Mouse (Mus musculus) lung, embryonic 14.5 days (tissue): ENCODE results near the gene Gtf2e1. TPM values are rescaled to one million over a fixed set of nuclear protein-coding genes. Genes with fewer than 3 reads are reported as not detected.

Experiments used
- ATAC-seq: fragments of 200-750 bp; cut with Nextera tagmentation; 2 replicates; pipeline ENCODE4 v1.8.0; 2017; ENCODE audit warnings: mild to moderate bottlenecking, moderate TSS enrichment, moderate library complexity; ENCODE audit not compliant: insufficient read depth
- DNase-seq: peaks from one replicate; pipeline ENCODE4 v3.0.0-alpha.2; 2015
- H3K27ac ChIP-seq: fragments of 300-500 bp; sonication (generic); 2 replicates; pipeline ENCODE4 v1.5.1; 2014; ENCODE audit warnings: low read depth, mild to moderate bottlenecking, moderate library complexity
- H3K27me3 ChIP-seq: fragments of 300-500 bp; sonication (generic); 2 replicates; pipeline ENCODE4 v1.6.1; 2014; ENCODE audit warnings: low read length, control low read depth; ENCODE audit not compliant: insufficient read depth
- H3K36me3 ChIP-seq: fragments of 300-500 bp; sonication (generic); 2 replicates; pipeline ENCODE4 v1.6.1; 2014; ENCODE audit warnings: control low read depth; ENCODE audit not compliant: insufficient read depth
- H3K4me1 ChIP-seq: fragments of 300-500 bp; sonication (generic); 2 replicates; pipeline ENCODE4 v1.6.1; 2014; ENCODE audit warnings: antibody characterized with exemption, control low read depth; ENCODE audit not compliant: insufficient read depth
- H3K4me2 ChIP-seq: fragments of 300-500 bp; sonication (generic); 2 replicates; pipeline ENCODE4 v1.6.1; 2014; ENCODE audit warnings: mild to moderate bottlenecking
- H3K4me3 ChIP-seq: fragments of 300-500 bp; sonication (generic); 2 replicates; pipeline ENCODE4 v1.5.1; 2014; ENCODE audit warnings: low read depth, low read length
- H3K9ac ChIP-seq: fragments of 300-500 bp; sonication (generic); 2 replicates; pipeline ENCODE4 v1.6.1; 2014
- H3K9me3 ChIP-seq: fragments of 300-500 bp; sonication (generic); 2 replicates; pipeline ENCODE4 v1.6.1; 2016; ENCODE audit warnings: low read depth, low read length, control low read depth
- CTCF ChIP-seq: IDR thresholded peaks from 2 replicates; pipeline ENCODE4 v1.5.1; 2016; ENCODE audit warnings: antibody characterized with exemption, low read depth
- WGBS: fragments of 180-500 bp; shearing (Covaris S2); extraction: QIAGEN DNeasy Blood & Tissue Kit; methylation state at CpG from one replicate; pipeline ENCODE4 v1.1.7; 2014; 5-methylcytosine and 5-hydroxymethylcytosine counted together
- polyA plus RNA-seq: library from polyadenylated mRNA; unstranded; fragments of >200 nt; fragmentation: Nextera tagmentation; extraction: Ambion mirVana; gene quantifications from 2 replicates; pipeline ENCODE4 v1.2.1, GENCODE M21; 2014

The Gtf2e1 gene
- polyA plus RNA-seq, 1 experiment from 2014 or later = 28.9 TPM

- no peaks in the 10 kb centered on the region for H3K27me3 ChIP-seq
- no peaks in the 10 kb centered on the region for H3K4me1 ChIP-seq
- H3K9ac ChIP-seq = no peak overlapping the region
- TF ChIP-seq CTCF = no peak
- WGBS = 78% methylated on average over 12 of the region's 12 CpGs
- H3K9me3 ChIP-seq = no peaks in the 10 kb centered on the region
- H3K4me2 ChIP-seq = no peak overlapping the region
- H3K27ac ChIP-seq = no peak overlapping the region
- DNase-seq (no peak), ATAC-seq (no peak)
- H3K4me3 ChIP-seq = no peak overlapping the region
- H3K36me3 ChIP-seq = peaks cover 10% of the 10 kb centered on the region; the same call in 1 of the 2 replicates
Measured at GRCm38 (mm10) chr16:37567113-37568050, 27.8 kb upstream of the Gtf2e1 start.

- WGBS = 77% methylated on average over 6 of the region's 6 CpGs
- no peaks in the 10 kb centered on the region for H3K27me3 ChIP-seq
- H3K9me3 ChIP-seq = no peaks in the 10 kb centered on the region
- no peak overlapping the region for H3K9ac ChIP-seq
- no peak for DNase-seq
- no peak overlapping the region for H3K27ac ChIP-seq
- ATAC-seq = no peak
- H3K4me3 ChIP-seq = no peak overlapping the region
- H3K4me2 ChIP-seq = no peak overlapping the region
- H3K4me1 ChIP-seq = no peaks in the 10 kb centered on the region
- no peak for TF ChIP-seq CTCF
- H3K36me3 ChIP-seq = peaks cover 4% of the 10 kb centered on the region; the same call in 1 of the 2 replicates
Measured at GRCm38 (mm10) chr16:37566107-37566506, 26.5 kb upstream of the Gtf2e1 start.

DNA sequence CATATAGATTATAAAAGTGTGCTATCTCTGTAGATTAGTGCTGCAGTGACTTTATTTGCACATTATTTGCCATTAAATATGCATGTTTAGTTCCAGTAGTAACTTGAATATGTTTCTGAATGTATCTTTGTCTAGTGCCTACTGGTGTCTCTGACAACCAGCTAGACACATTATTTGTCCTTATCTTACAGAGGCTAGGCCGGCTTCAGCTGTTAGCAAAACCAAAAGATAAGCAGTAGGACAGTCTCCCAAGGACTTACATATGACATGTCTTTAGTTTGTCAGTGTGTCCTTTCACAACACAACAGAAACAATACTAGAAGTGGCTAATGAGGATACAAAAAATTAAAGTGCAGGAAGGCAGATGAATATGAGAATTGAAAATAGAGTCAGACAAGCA, 25.5 kb upstream of the Gtf2e1 start:
- no peaks in the 10 kb centered on the region for H3K4me1 ChIP-seq
- ATAC-seq = no peak
- H3K9me3 ChIP-seq = no peaks in the 10 kb centered on the region
- H3K4me3 ChIP-seq = no peak overlapping the region
- H3K27ac ChIP-seq = no peak overlapping the region
- H3K27me3 ChIP-seq = no peaks in the 10 kb centered on the region
- 64% methylated on average over 1 of the region's 1 CpGs for whole genome bisulfite sequencing
- DNase-seq = no peak
- TF ChIP-seq CTCF = no peak
- H3K4me2 ChIP-seq = no peak overlapping the region
- no peak overlapping the region for H3K9ac ChIP-seq
- peaks cover 4% of the 10 kb centered on the region; the same call in 1 of the 2 replicates for H3K36me3 ChIP-seq

DNA sequence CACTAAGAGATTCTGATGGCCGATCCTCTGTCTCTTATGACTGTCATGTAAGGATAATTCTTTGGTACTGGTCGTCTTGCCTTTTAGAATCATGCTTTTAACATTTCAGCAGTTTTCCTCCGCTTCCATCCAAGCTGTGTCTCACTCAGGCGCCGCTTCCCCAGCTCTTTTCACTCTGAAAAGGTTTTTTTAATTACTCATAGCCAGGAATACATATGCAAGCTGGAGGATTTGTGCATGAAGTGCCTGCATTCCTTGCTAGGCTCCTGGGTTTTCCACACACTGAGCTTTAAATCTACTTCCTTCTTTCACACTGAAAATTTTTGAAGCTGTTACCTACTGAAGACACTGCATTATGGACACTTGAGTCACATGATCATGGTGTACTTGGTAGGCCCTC, 23.4 kb upstream of the Gtf2e1 start:
- H3K4me3 ChIP-seq = no peak overlapping the region
- H3K36me3 ChIP-seq = peaks cover 13% of the 10 kb centered on the region
- DNase-seq (no peak), ATAC-seq (no peak)
- no peak overlapping the region for H3K27ac ChIP-seq
- H3K9ac ChIP-seq = no peak overlapping the region
- no peaks in the 10 kb centered on the region for H3K4me1 ChIP-seq
- TF ChIP-seq CTCF = no peak
- no peak overlapping the region for H3K4me2 ChIP-seq
- 89% methylated on average over 5 of the region's 5 CpGs for WGBS
- no peaks in the 10 kb centered on the region for H3K9me3 ChIP-seq
- no peaks in the 10 kb centered on the region for H3K27me3 ChIP-seq

- DNase-seq = no peak
- Histone ChIP-seq H3K27ac (no peak overlapping the region), H3K9me3 (no peaks in the 10 kb centered on the region), H3K4me2 (no peak overlapping the region), H3K27me3 (no peaks in the 10 kb centered on the region), H3K4me3 (no peak overlapping the region), H3K36me3 (peaks cover 14% of the 10 kb centered on the region), H3K9ac (no peak overlapping the region), H3K4me1 (no peaks in the 10 kb centered on the region)
- TF ChIP-seq CTCF = no peak
- WGBS = 88% methylated on average over 6 of the region's 6 CpGs
- ATAC-seq = no peak
Measured at GRCm38 (mm10) chr16:37562414-37562813, 22.8 kb upstream of the Gtf2e1 start.

DNA sequence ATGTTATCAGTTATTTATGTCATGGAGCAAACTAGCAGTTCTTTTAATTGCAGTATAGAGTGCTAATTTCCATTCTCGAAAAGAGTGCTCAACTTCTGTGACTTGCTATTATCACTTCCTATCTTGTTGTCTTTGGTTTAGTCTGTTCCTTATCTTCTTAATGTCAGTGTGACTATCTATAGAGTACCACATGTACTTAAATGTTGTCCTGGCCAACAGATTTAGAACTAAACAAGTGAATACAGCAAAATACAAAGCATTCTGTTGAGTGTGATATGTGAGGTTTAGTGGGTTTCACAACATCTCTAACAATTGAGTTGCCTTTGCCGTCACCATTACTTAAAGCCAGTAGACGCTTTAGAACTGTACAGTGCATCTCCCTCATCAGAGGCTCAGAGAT, 13.2 kb upstream of the Gtf2e1 start:
- Histone ChIP-seq H3K27ac (no peak overlapping the region), H3K27me3 (no peaks in the 10 kb centered on the region), H3K4me2 (no peak overlapping the region), H3K9ac (no peak overlapping the region), H3K4me3 (no peak overlapping the region), H3K9me3 (no peaks in the 10 kb centered on the region), H3K4me1 (no peaks in the 10 kb centered on the region), H3K36me3 (peaks cover 11% of the 10 kb centered on the region)
- 79% methylated on average over 3 of the region's 3 CpGs for WGBS
- DNase-seq (no peak), ATAC-seq (no peak)
- TF ChIP-seq CTCF = no peak

GRCm38 (mm10) chr16:37550981-37551380, 11.4 kb upstream of the Gtf2e1 start:
- TF ChIP-seq CTCF = no peak
- Histone ChIP-seq H3K9me3 (no peaks in the 10 kb centered on the region), H3K27me3 (no peaks in the 10 kb centered on the region), H3K4me1 (no peaks in the 10 kb centered on the region), H3K4me3 (no peak overlapping the region), H3K36me3 (no peaks in the 10 kb centered on the region; the same call in 1 of the 2 replicates), H3K27ac (no peak overlapping the region), H3K9ac (no peak overlapping the region), H3K4me2 (no peak overlapping the region)
- DNase-seq (no peak), ATAC-seq (no peak)
- WGBS = 82% methylated on average over 2 of the region's 2 CpGs
